Mouse (Mus musculus) forebrain, embryonic 11.5 days (tissue): ENCODE results near the gene Eml6. TPM values are rescaled to one million over a fixed set of nuclear protein-coding genes. Genes with fewer than 3 reads are reported as not detected.

Experiments
- ATAC-seq: fragments of 200-750 bp; cut with Nextera tagmentation; replicated peaks from 2 replicates; pipeline ENCODE4 v1.8.0; 2017; ENCODE audit warnings: moderate TSS enrichment; ENCODE audit not compliant: low FRiP score
- DNase-seq: peaks from one replicate; pipeline ENCODE4 v3.0.0-alpha.2; 2017; ENCODE audit warnings: low spot score
- H3K27ac ChIP-seq: fragments of 300-500 bp; sonication (generic); 2 replicates; pipeline ENCODE4 v1.5.1; 2014; ENCODE audit warnings: low read depth, low read length
- H3K27me3 ChIP-seq: fragments of 300-500 bp; sonication (generic); 2 replicates; pipeline ENCODE4 v1.6.1; 2014; ENCODE audit warnings: mild to moderate bottlenecking, low read length, mixed read lengths; ENCODE audit not compliant: control insufficient read depth, insufficient read depth
- H3K36me3 ChIP-seq: fragments of 300-500 bp; sonication (generic); 2 replicates; pipeline ENCODE4 v1.6.1; 2014; ENCODE audit warnings: mild to moderate bottlenecking, low read length, moderate library complexity, mixed read lengths; ENCODE audit not compliant: control insufficient read depth, insufficient read depth
- H3K4me1 ChIP-seq: fragments of 300-500 bp; sonication (generic); replicated peaks from 2 replicates; pipeline ENCODE4 v1.6.1; 2014; ENCODE audit warnings: low read length, mixed read lengths; ENCODE audit not compliant: control insufficient read depth, insufficient read depth
- H3K4me2 ChIP-seq: fragments of 300-500 bp; sonication (generic); 2 replicates; pipeline ENCODE4 v1.6.1; 2014; ENCODE audit warnings: low read depth, mild to moderate bottlenecking, low read length, moderate library complexity, mixed read lengths; ENCODE audit not compliant: severe bottlenecking
- H3K4me3 ChIP-seq: fragments of 300-500 bp; sonication (generic); 2 replicates; pipeline ENCODE4 v1.5.1; 2014; ENCODE audit warnings: low read depth, low read length
- H3K9ac ChIP-seq: fragments of 300-500 bp; sonication (generic); 2 replicates; pipeline ENCODE4 v1.6.1; 2014; ENCODE audit warnings: low read length
- H3K9me3 ChIP-seq: fragments of 300-500 bp; sonication (generic); 2 replicates; pipeline ENCODE4 v1.6.1; 2016; ENCODE audit warnings: low read length, mixed read lengths; ENCODE audit not compliant: control insufficient read depth
- whole genome bisulfite sequencing: fragments of 180-500 bp; shearing (Covaris S2); extraction: QIAGEN DNeasy Blood & Tissue Kit; methylation state at CpG from one replicate; pipeline ENCODE4 v1.1.7; 2014; 5-methylcytosine and 5-hydroxymethylcytosine counted together
- polyA plus RNA-seq: library from polyadenylated mRNA; unstranded; fragments of >200 nt; fragmentation: Nextera tagmentation; extraction: Ambion mirVana; gene quantifications from 2 replicates; pipeline ENCODE4 v1.2.1, GENCODE M21; 2014

Gene Eml6
- 0.76 and 0.87 TPM in 2 replicates for polyA plus RNA-seq

DNA sequence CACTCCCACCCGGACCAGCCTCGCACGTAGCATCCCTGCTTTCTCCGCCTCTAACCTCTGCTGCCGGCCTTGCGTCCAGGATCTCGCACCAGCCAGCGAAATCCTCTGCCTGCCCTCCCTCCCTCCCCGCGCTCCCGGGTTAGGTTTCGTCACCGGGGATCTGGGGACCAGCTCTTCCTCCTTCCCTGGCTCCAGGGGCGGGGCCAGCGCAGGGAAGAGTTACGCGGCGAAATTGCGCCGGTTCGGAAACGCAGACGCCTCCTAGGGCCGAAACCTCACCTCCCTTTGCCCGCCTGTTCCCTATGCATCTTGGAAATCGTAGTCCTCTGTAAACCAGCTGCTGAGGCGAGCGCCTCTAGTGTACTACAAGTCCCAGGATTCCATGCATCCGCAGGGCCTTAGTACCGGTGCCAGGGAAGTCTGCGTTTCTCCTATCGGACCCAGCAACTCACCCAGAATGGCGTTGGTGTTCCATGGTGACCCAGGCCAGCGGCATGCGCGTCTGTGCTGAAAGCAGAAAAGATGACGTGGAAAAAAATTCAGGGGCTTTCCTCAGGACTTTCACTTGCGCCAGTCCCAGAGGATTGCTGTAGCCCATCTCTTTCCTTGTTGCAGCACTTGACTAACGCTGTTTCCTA is at the start of gene Eml6:
Gene Eml6, minus strand, starts transcription at position 199 of the 638 bp plus-strand sequence.
- no peak within 1 kb of the TSS for H3K27ac ChIP-seq
- no peaks in the 10 kb centered on the region for H3K36me3 ChIP-seq
- no peaks in the 10 kb centered on the region for H3K9me3 ChIP-seq
- peak within 1 kb of the TSS; percentile 69 for H3K9ac ChIP-seq
- peak within 1 kb of the TSS; percentile 56 for H3K4me3 ChIP-seq
- WGBS, result under 1% methylated on average over 39 of the region's 39 CpGs
- H3K4me1 ChIP-seq, result 0 out of 2 replicates have a peak, but pooled peaks cover 2% of the 10 kb centered on the region
- H3K27me3 ChIP-seq, result peaks cover 10% of the 10 kb centered on the region
- H3K4me2 ChIP-seq, result peak within 1 kb of the TSS; percentile 94
- peak; percentile 96 for DNase-seq
- peak; percentile 99 for ATAC-seq

GRCm38 (mm10) chr11:30057299-30057698 is 31.5 kb upstream of the Eml6 start:
- no peak overlapping the region for H3K27ac ChIP-seq
- H3K9ac ChIP-seq, result no peak overlapping the region
- DNase-seq, result no peak
- H3K9me3 ChIP-seq, result no peaks in the 10 kb centered on the region
- no peaks in the 10 kb centered on the region for H3K27me3 ChIP-seq
- H3K4me2 ChIP-seq, result no peak overlapping the region
- H3K4me1 ChIP-seq, result no peaks in the 10 kb centered on the region
- H3K4me3 ChIP-seq, result no peak overlapping the region
- H3K36me3 ChIP-seq, result no peaks in the 10 kb centered on the region
- ATAC-seq, result 0 out of 2 replicates have a peak, but pooled peaks have one; percentile 42
- WGBS, result 42% methylated on average over 8 of the region's 8 CpGs

DNA sequence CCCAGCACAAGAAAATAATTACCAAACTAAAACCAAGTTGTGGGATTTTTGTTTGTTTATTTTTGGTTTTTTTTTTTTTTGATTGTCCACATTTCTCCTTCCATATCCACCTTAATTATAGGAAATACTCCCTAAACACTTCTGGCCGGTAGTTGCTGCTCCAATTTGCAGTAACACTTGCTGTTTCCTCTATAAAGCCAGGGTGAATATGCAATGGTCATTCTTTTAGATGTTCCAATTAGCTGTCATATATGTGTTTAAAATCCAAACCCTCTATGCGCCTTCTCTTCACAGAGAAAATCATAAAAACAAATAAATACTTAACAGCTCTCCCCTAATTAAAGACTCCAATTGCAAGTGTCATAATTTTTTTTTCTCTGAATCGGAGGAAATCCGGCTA is 689 bp downstream of the Eml6 start:
- Histone ChIP-seq H3K36me3 (no peaks in the 10 kb centered on the region), H3K27ac (no peak overlapping the region), H3K27me3 (peaks cover 10% of the 10 kb centered on the region), H3K9me3 (no peaks in the 10 kb centered on the region), H3K4me3 (peak overlapping the region; percentile 56), H3K9ac (no peak overlapping the region), H3K4me2 (peak overlapping the region; percentile 94), H3K4me1 (0 out of 2 replicates have a peak, but pooled peaks cover 2% of the 10 kb centered on the region)
- 6% methylated on average over 4 of the region's 4 CpGs for WGBS
- DNase-seq (no peak), ATAC-seq (no peak)

GRCm38 (mm10) chr11:30024261-30025071 is 1.4 kb downstream of the Eml6 start:
- no peaks in the 10 kb centered on the region for H3K36me3 ChIP-seq
- peak overlapping the region; percentile 56 for H3K4me3 ChIP-seq
- DNase-seq, result peak; percentile 77
- peak; percentile 8 for ATAC-seq
- H3K9me3 ChIP-seq, result no peaks in the 10 kb centered on the region
- peak overlapping the region; percentile 60 for H3K9ac ChIP-seq
- under 1% methylated on average over 57 of the region's 57 CpGs for WGBS
- H3K27ac ChIP-seq, result no peak overlapping the region
- H3K27me3 ChIP-seq, result peaks cover 10% of the 10 kb centered on the region
- peak overlapping the region; percentile 94 for H3K4me2 ChIP-seq
- H3K4me1 ChIP-seq, result 0 out of 2 replicates have a peak, but pooled peaks cover 2% of the 10 kb centered on the region

DNA sequence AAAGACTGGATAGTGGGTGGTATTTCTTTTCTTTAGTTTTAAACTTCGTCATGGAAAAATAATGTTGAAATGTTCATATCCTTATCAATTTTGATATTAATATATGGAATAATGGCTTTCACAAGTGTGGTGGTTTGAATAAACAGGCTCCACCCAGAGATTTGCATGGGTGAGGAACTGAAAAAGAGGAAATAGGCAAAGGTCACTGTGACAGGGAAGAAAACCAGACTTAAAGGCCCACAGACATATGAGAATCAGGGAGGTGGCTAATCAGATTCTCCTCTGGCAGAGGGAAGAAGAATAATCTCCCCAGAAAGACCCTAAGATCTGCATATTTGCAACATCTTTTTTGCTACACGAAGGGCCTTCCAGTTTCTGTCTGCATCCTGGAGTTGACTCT is 39.6 kb downstream of the Eml6 start:
- ATAC-seq, result no peak
- Histone ChIP-seq H3K4me2 (no peak overlapping the region), H3K4me3 (no peak overlapping the region), H3K36me3 (no peaks in the 10 kb centered on the region), H3K9me3 (no peaks in the 10 kb centered on the region), H3K4me1 (no peaks in the 10 kb centered on the region), H3K9ac (no peak overlapping the region), H3K27me3 (no peaks in the 10 kb centered on the region), H3K27ac (no peak overlapping the region)
- WGBS, result 71% methylated on average over 2 of the region's 2 CpGs
- no peak for DNase-seq

- no peak overlapping the region for H3K9ac ChIP-seq
- WGBS, result 57% methylated on average over 1 of the region's 1 CpGs
- no peaks in the 10 kb centered on the region for H3K27me3 ChIP-seq
- no peak for ATAC-seq
- H3K36me3 ChIP-seq, result no peaks in the 10 kb centered on the region
- no peak overlapping the region for H3K27ac ChIP-seq
- no peak overlapping the region for H3K4me3 ChIP-seq
- H3K4me1 ChIP-seq, result no peaks in the 10 kb centered on the region
- no peaks in the 10 kb centered on the region for H3K9me3 ChIP-seq
- no peak overlapping the region for H3K4me2 ChIP-seq
- no peak for DNase-seq
Observed at GRCm38 (mm10) chr11:29968874-29969273, 57.0 kb downstream of the Eml6 start.

DNA sequence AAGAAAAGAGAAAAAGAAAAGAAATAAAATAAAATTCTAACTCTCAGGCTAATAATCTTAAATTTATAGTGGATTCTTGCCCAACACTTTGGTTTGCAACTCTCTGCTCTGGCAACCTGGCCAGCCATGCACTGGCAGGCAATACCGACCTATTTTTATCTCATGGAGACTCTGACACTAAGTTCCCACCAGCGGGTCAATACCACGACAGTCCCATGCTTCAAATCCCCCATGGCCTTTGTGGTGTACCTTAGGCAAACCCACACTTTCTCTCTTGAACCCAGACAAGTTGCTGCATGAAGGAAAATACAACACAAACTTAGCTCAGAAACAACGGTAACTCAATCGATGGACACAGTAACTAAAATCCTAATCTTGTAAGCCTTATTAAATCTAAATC is 66.5 kb downstream of the Eml6 start:
- 91% methylated on average over 5 of the region's 5 CpGs for WGBS

DNA sequence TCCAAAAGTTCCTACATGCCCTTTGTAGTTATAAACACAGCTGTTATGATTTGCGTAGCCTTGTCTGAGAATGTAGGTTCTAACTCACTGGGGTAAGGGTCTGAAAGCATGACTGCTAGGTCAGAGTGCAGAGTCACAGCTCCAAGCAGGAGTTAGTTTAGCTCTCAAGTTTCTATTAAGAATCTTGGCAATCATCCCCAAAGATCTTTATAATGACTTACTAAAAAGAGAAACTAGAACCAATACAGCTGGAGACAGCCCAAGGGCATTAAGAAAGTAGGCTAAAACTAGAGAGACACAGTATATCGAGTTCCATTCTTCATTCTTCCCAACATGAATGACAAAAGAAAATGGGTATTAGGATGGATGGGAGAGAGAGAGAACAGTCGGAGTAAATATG is 81.2 kb downstream of the Eml6 start:
- ATAC-seq (no peak), DNase-seq (no peak)
- Histone ChIP-seq H3K27me3 (no peaks in the 10 kb centered on the region), H3K36me3 (no peaks in the 10 kb centered on the region), H3K4me3 (no peak overlapping the region), H3K9ac (no peak overlapping the region), H3K4me2 (no peak overlapping the region), H3K27ac (no peak overlapping the region), H3K4me1 (no peaks in the 10 kb centered on the region), H3K9me3 (no peaks in the 10 kb centered on the region)
- 78% methylated on average over 3 of the region's 3 CpGs for WGBS

More for the DNA sequence above, 66.5 kb downstream of the Eml6 start:
- H3K27ac ChIP-seq, result no peak overlapping the region
- no peak overlapping the region for H3K4me2 ChIP-seq
- H3K4me1 ChIP-seq, result no peaks in the 10 kb centered on the region
- H3K9me3 ChIP-seq, result no peaks in the 10 kb centered on the region
- H3K9ac ChIP-seq, result no peak overlapping the region
- no peaks in the 10 kb centered on the region for H3K27me3 ChIP-seq
- DNase-seq (no peak), ATAC-seq (no peak)
- H3K4me3 ChIP-seq, result no peak overlapping the region
- H3K36me3 ChIP-seq, result no peaks in the 10 kb centered on the region
